Mouse (Mus musculus) stomach, embryonic 14.5 days (tissue): ENCODE data around the gene Colec11. TPM values are rescaled to one million over a fixed set of nuclear protein-coding genes. Genes with fewer than 3 reads are reported as not detected.
A peak's percentile ranks its signal among the peaks of the same experiment; 100 is the strongest.

Experiments
- ATAC-seq: fragments of 200-750 bp; cut with Nextera tagmentation; 2 replicates; pipeline ENCODE4 v1.8.0; 2017; ENCODE audit warnings: low read depth, moderate TSS enrichment; ENCODE audit not compliant: insufficient number of reproducible peaks, insufficient read depth, low FRiP score
- H3K27ac ChIP-seq: fragments of 300-500 bp; sonication (generic); 2 replicates; pipeline ENCODE4 v1.5.1; 2014; ENCODE audit warnings: mild to moderate bottlenecking, low read length, moderate library complexity, mixed read lengths
- H3K27me3 ChIP-seq: fragments of 300-500 bp; sonication (generic); 2 replicates; pipeline ENCODE4 v1.6.1; 2014; ENCODE audit warnings: low read length, control low read depth, mixed read lengths; ENCODE audit not compliant: control insufficient read depth, insufficient read depth
- H3K36me3 ChIP-seq: fragments of 300-500 bp; sonication (generic); 2 replicates; pipeline ENCODE4 v1.6.1; 2014; ENCODE audit warnings: mild to moderate bottlenecking, control low read depth, low read length, moderate library complexity, mixed read lengths; ENCODE audit not compliant: control insufficient read depth, insufficient read depth
- H3K4me1 ChIP-seq: fragments of 300-500 bp; sonication (generic); 2 replicates; pipeline ENCODE4 v1.6.1; 2014; ENCODE audit warnings: low read length, control low read depth, mixed read lengths; ENCODE audit not compliant: control insufficient read depth, insufficient read depth
- H3K4me2 ChIP-seq: fragments of 300-500 bp; sonication (generic); replicated peaks from 2 replicates; pipeline ENCODE4 v1.6.1; 2014; ENCODE audit warnings: low read depth, low read length, control low read depth
- H3K4me3 ChIP-seq: fragments of 300-500 bp; sonication (generic); 2 replicates; pipeline ENCODE4 v1.5.1; 2014; ENCODE audit warnings: low read depth, low read length, control low read depth
- H3K9ac ChIP-seq: fragments of 300-500 bp; sonication (generic); replicated peaks from 2 replicates; pipeline ENCODE4 v1.6.1; 2014; ENCODE audit warnings: low read depth, mild to moderate bottlenecking, control low read depth, low read length, moderate library complexity, mixed read lengths
- H3K9me3 ChIP-seq: fragments of 300-500 bp; sonication (generic); 2 replicates; pipeline ENCODE4 v1.6.1; 2016; ENCODE audit warnings: low read depth, low read length, control low read depth; ENCODE audit not compliant: control insufficient read depth
- WGBS: fragments of 180-500 bp; shearing (Covaris S2); extraction: QIAGEN DNeasy Blood & Tissue Kit; methylation state at CpG from one replicate; pipeline ENCODE4 v1.1.7; 2014; 5-methylcytosine and 5-hydroxymethylcytosine counted together
- polyA plus RNA-seq: library from polyadenylated mRNA; unstranded; fragments of >200 nt; fragmentation: Nextera tagmentation; extraction: Ambion mirVana; gene quantifications from 2 replicates; pipeline ENCODE4 v1.2.1, GENCODE M21; 2014

Colec11 gene
- polyA plus RNA-seq, 1 experiment from 2014 or later = 1.2 TPM

GRCm38 (mm10) chr12:28635058-28635534 lies 11.9 kb upstream of the Colec11 start:
- peak; percentile 28; the same call in 1 of the 2 replicates for ATAC-seq
- peak overlapping the region; percentile 76 for H3K4me2 ChIP-seq
- no peaks in the 10 kb centered on the region for H3K9me3 ChIP-seq
- H3K27me3 ChIP-seq = no peaks in the 10 kb centered on the region
- H3K36me3 ChIP-seq = peaks cover 47% of the 10 kb centered on the region
- H3K27ac ChIP-seq = peak overlapping the region; percentile 79; the same call in 1 of the 2 replicates
- H3K9ac ChIP-seq = peak overlapping the region; percentile 94
- peaks cover 5% of the 10 kb centered on the region; the same call in 1 of the 2 replicates for H3K4me1 ChIP-seq
- under 1% methylated on average over 23 of the region's 23 CpGs for WGBS
- H3K4me3 ChIP-seq = peak overlapping the region; percentile 89

GRCm38 (mm10) chr12:28628436-28628835 lies 5.3 kb upstream of the Colec11 start:
- peaks cover 50% of the 10 kb centered on the region for H3K36me3 ChIP-seq
- H3K27me3 ChIP-seq = no peaks in the 10 kb centered on the region
- no peak overlapping the region for H3K9ac ChIP-seq
- H3K9me3 ChIP-seq = no peaks in the 10 kb centered on the region
- H3K4me2 ChIP-seq = no peak overlapping the region
- 95% methylated on average over 2 of the region's 2 CpGs for WGBS
- ATAC-seq = no peak
- no peak overlapping the region for H3K27ac ChIP-seq
- no peaks in the 10 kb centered on the region for H3K4me1 ChIP-seq
- no peak overlapping the region for H3K4me3 ChIP-seq

GRCm38 (mm10) chr12:28627092-28627491 lies 3.9 kb upstream of the Colec11 start:
- 61% methylated on average over 4 of the region's 4 CpGs for WGBS
- Histone ChIP-seq H3K27ac (no peak overlapping the region), H3K9me3 (no peaks in the 10 kb centered on the region), H3K36me3 (peaks cover 36% of the 10 kb centered on the region), H3K27me3 (no peaks in the 10 kb centered on the region), H3K4me2 (no peak overlapping the region), H3K4me3 (no peak overlapping the region), H3K9ac (no peak overlapping the region), H3K4me1 (peaks cover 6% of the 10 kb centered on the region)
- ATAC-seq = no peak

- 70% methylated on average over 7 of the region's 7 CpGs for WGBS
- ATAC-seq = no peak
These were observed 2.2 kb upstream of the Colec11 start for GRCm38 (mm10) chr12:28625407-28625806.

GRCm38 (mm10) chr12:28624251-28624650 lies 1.1 kb upstream of the Colec11 start:
- no peaks in the 10 kb centered on the region for H3K27me3 ChIP-seq
- 78% methylated on average over 2 of the region's 2 CpGs for WGBS
- H3K4me1 ChIP-seq = peaks cover 14% of the 10 kb centered on the region
- H3K9me3 ChIP-seq = no peaks in the 10 kb centered on the region
- no peak overlapping the region for H3K27ac ChIP-seq
- peaks cover 10% of the 10 kb centered on the region for H3K36me3 ChIP-seq
- no peak overlapping the region for H3K9ac ChIP-seq
- ATAC-seq = no peak
- no peak overlapping the region for H3K4me3 ChIP-seq
- H3K4me2 ChIP-seq = no peak overlapping the region

More at GRCm38 (mm10) chr12:28625407-28625806, 2.2 kb upstream of the Colec11 start:
- Histone ChIP-seq H3K27me3 (no peaks in the 10 kb centered on the region), H3K4me3 (no peak overlapping the region), H3K4me2 (no peak overlapping the region), H3K9me3 (no peaks in the 10 kb centered on the region), H3K36me3 (peaks cover 20% of the 10 kb centered on the region), H3K27ac (no peak overlapping the region), H3K9ac (no peak overlapping the region), H3K4me1 (peaks cover 14% of the 10 kb centered on the region)

- no peak overlapping the region for H3K4me2 ChIP-seq
- H3K9me3 ChIP-seq = no peaks in the 10 kb centered on the region
- peaks cover 14% of the 10 kb centered on the region for H3K4me1 ChIP-seq
- ATAC-seq = no peak
- 50% methylated on average over 1 of the region's 1 CpGs for WGBS
- H3K4me3 ChIP-seq = no peak overlapping the region
- no peak overlapping the region for H3K9ac ChIP-seq
- H3K36me3 ChIP-seq = no peaks in the 10 kb centered on the region
- no peaks in the 10 kb centered on the region for H3K27me3 ChIP-seq
- no peak overlapping the region for H3K27ac ChIP-seq
These were observed 536 bp downstream of the Colec11 start for GRCm38 (mm10) chr12:28622641-28623040.

- Histone ChIP-seq H3K36me3 (no peaks in the 10 kb centered on the region), H3K9me3 (no peaks in the 10 kb centered on the region), H3K4me2 (no peak overlapping the region), H3K4me1 (peaks cover 16% of the 10 kb centered on the region), H3K9ac (no peak overlapping the region), H3K27me3 (no peaks in the 10 kb centered on the region), H3K27ac (no peak overlapping the region), H3K4me3 (no peak overlapping the region)
- WGBS = 13% methylated on average over 5 of the region's 5 CpGs
- peak; percentile 20; the same call in 1 of the 2 replicates for ATAC-seq
These were observed 1.0 kb downstream of the Colec11 start for GRCm38 (mm10) chr12:28622167-28622532.

GRCm38 (mm10) chr12:28621451-28622166 lies 1.6 kb downstream of the Colec11 start:
- peak; percentile 15; the same call in 1 of the 2 replicates for ATAC-seq
- Histone ChIP-seq H3K27me3 (no peaks in the 10 kb centered on the region), H3K36me3 (no peaks in the 10 kb centered on the region), H3K4me3 (no peak overlapping the region), H3K27ac (no peak overlapping the region), H3K4me1 (peaks cover 21% of the 10 kb centered on the region), H3K9me3 (no peaks in the 10 kb centered on the region), H3K9ac (no peak overlapping the region), H3K4me2 (no peak overlapping the region)
- 11% methylated on average over 7 of the region's 7 CpGs for WGBS
